Mouse (Mus musculus): ENCODE data around the gene Ppp4r1. TPM values are rescaled to one million over a fixed set of nuclear protein-coding genes. Genes with fewer than 3 reads are reported as not detected.

Gene Ppp4r1
- polyA plus RNA-seq, 1 experiment, result 274 TPM

- TF ChIP-seq POLR2A (IDR thresholded peaks at IDR 0.05; ENCODE audit: control insufficient read depth, low read depth, low read length) (no peak), CTCF (IDR thresholded peaks at IDR 0.05; ENCODE audit: control insufficient read depth, insufficient read depth, insufficient replicate concordance, low read depth, low read length) (no peak)
Measured at GRCm38 (mm10) chr17:65889476-65889875, 107.1 kb downstream of the Ppp4r1 start.

More at GRCm38 (mm10) chr17:65889476-65889875, 107.1 kb downstream of the Ppp4r1 start:
- Histone ChIP-seq H3K27me3 (ENCODE audit: control insufficient read depth, insufficient read depth, low read length) (no peaks in the 10 kb centered on the region), H3K4me3 (ENCODE audit: control insufficient read depth, low read depth, low read length) (no peak overlapping the region), H3K4me1 (ENCODE audit: control insufficient read depth, insufficient read depth, low read length) (peaks cover 12% of the 10 kb centered on the region), H3K27ac (ENCODE audit: control insufficient read depth, insufficient read depth, low read depth, low read length) (no peak overlapping the region), H3K36me3 (ENCODE audit: control insufficient read depth, insufficient read depth, low read length) (no peaks in the 10 kb centered on the region)

Other genes starting within 250 kb of the Ppp4r1 start
- gene Tmem232, start 241.8 kb upstream of the Ppp4r1 start, polyA plus RNA-seq (2012; rRNA removed), result 47.0 and 51.3 TPM in 2 replicates
- 32.0 and 36.9 TPM in 2 replicates for gene Vapa, start 169.0 kb upstream of the Ppp4r1 start, polyA plus RNA-seq (2012; rRNA removed)
- gene Txndc2, start 140.4 kb upstream of the Ppp4r1 start, polyA plus RNA-seq (2012; rRNA removed), result 219 and 252 TPM in 2 replicates
- 25.3 and 32.1 TPM in 2 replicates for gene Rab31, start 9.8 kb upstream of the Ppp4r1 start, polyA plus RNA-seq (2012; rRNA removed)
- gene Ralbp1, start 103.2 kb downstream of the Ppp4r1 start, polyA plus RNA-seq (2012; rRNA removed), result 12.8 and 13.2 TPM in 2 replicates
- 6.8 and 7.6 TPM in 2 replicates for gene Twsg1, start 168.7 kb downstream of the Ppp4r1 start, polyA plus RNA-seq (2012; rRNA removed)

All from testis, adult 2 months (tissue).